Mouse (Mus musculus): ENCODE measurements around the gene Poll.

The Poll gene

DNA sequence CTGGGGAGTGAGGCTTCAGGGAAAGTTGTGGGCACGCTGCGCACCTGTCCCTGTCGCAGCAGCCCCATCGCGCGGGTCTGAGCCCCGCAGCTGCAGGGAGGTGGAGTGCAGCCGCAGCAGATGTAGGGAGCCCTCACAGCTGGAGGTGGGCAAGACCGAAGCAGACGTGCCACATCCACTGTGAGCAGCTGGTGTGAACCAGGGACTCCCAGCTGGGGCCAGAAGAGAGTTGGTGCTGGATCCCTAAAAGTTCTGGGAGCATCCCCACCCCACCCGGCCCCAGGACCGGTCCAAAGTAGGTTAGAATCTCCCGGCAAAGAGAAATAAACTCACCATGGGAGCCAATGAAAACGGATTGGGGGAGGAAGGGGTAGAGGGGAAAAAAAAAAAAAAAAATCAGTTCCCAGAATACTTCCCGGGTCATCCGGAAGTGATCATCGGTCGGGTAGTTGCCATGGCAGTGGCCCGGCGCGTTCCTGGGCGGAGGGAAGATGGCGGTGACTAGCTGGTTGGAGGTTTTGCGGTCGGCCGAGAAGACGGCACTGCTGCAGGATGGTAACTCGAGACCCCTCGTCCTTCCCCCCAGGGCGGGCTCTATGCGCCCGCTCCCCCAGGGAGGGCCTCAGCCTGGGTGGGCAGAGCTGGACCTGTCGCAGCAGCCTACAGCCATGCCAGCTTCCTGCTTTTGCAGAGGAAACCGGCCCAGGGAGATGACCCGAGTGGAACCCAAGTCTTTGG lies at the start of gene Poll, which contains the start of gene Gm17018:
Gene Poll (minus strand): TSS at position 379 of the 738 bp plus-strand sequence.
Gene Gm17018 (plus strand): TSS at position 463 of the 738 bp plus-strand sequence.
- DNase-seq (ENCODE audit: low spot score): peak; percentile 83

- no peak for DNase-seq (ENCODE audit: low spot score)
Measured at GRCm38 (mm10) chr19:45608648-45609339, 48.5 kb upstream of the Poll start.

- no peak for DNase-seq (ENCODE audit: low spot score)
Measured at GRCm38 (mm10) chr19:45607479-45607878, 47.1 kb upstream of the Poll start.

DNA sequence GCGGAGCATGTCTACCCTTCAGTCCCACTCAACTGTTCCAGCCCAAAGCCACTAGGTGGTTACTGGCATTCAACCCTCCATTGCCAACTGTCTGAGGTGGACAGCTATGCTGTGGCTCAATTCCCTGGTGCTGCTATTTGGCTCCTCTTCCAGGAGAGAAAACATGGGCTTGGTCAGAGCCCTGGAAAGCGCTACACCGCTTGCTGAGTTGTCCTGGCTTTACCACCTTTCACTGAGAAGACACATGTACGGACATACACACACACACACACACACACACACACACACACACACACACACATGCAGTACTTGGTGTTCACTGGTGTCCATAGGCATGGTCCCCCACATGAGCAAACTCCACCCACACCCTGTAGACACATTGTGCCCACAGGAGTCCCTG lies 46.4 kb upstream of the Poll start:
- DNase-seq (ENCODE audit: low spot score): no peak

- no peak for DNase-seq (ENCODE audit: low spot score)
Measured at GRCm38 (mm10) chr19:45602606-45603005, 42.3 kb upstream of the Poll start.

DNA sequence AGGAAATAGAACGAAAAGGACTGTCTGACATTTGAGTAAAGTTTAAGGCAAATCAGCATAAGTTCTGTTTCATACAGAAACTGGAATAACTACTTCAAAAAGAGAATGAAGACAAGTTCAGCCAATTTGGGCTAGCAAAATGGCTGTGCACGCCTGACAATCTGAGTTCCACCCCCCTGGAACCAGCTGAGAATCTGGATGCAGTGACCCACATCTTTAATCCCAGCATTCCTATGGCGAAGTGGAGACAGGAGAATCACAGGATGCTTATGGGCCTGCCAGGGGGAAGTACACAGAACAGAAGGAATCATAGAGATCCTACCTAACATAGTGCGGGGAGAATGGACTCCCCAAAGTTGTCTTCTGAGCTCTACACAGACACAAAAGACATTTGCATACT lies 36.8 kb upstream of the Poll start:
- DNase-seq (ENCODE audit: low spot score): no peak

DNA sequence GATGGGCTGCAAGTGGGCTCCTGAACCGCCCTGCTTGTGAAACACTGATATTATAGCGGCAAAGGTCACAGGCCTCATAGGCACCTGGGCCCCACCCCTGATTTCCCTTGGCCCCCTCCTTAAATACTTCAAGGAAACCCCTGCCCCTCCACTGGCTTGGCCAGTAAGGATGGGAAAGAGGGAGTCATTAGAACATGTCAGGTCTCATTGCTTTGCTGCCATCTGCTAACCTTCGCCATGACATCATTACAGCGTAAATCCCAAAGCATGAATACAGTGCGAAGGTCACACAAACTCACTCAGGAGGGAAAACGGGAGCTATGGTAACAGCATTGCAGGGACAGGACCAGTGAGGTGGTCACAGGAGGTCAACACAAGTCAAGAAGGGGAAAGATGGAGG lies 36.1 kb upstream of the Poll start:
- no peak for DNase-seq (ENCODE audit: low spot score)

GRCm38 (mm10) chr19:45596019-45596418 lies 35.7 kb upstream of the Poll start:
- no peak for DNase-seq (ENCODE audit: low spot score)

DNA sequence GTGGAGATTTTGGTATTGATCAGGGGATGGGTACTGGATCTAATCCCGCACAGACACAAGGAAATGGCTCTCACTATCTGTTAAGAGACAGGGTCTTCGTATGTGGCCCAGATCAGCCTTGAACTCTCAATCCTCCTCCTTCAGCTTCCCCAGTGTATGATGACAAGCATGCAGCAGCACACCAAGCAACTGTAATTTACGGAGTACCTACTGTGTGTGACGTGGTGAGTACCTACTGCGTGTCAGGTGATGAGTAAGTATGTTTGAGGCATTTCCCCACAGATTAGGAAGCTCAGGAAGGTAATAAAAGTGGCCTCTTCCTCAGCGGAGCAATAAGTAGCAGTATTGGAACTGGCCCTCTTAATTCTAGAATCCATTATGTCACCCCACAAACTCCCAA lies 35.1 kb upstream of the Poll start:
- DNase-seq (ENCODE audit: low spot score): no peak

- DNase-seq (ENCODE audit: low spot score): no peak
Measured at GRCm38 (mm10) chr19:45594079-45594478, 33.7 kb upstream of the Poll start.

- no peak for DNase-seq (ENCODE audit: low spot score)
Measured at GRCm38 (mm10) chr19:45592916-45593315, 32.6 kb upstream of the Poll start.

- no peak for DNase-seq (ENCODE audit: low spot score)
Measured at GRCm38 (mm10) chr19:45591704-45592103, 31.4 kb upstream of the Poll start.

GRCm38 (mm10) chr19:45589761-45590160 lies 29.4 kb upstream of the Poll start:
- no peak for DNase-seq (ENCODE audit: low spot score)

DNA sequence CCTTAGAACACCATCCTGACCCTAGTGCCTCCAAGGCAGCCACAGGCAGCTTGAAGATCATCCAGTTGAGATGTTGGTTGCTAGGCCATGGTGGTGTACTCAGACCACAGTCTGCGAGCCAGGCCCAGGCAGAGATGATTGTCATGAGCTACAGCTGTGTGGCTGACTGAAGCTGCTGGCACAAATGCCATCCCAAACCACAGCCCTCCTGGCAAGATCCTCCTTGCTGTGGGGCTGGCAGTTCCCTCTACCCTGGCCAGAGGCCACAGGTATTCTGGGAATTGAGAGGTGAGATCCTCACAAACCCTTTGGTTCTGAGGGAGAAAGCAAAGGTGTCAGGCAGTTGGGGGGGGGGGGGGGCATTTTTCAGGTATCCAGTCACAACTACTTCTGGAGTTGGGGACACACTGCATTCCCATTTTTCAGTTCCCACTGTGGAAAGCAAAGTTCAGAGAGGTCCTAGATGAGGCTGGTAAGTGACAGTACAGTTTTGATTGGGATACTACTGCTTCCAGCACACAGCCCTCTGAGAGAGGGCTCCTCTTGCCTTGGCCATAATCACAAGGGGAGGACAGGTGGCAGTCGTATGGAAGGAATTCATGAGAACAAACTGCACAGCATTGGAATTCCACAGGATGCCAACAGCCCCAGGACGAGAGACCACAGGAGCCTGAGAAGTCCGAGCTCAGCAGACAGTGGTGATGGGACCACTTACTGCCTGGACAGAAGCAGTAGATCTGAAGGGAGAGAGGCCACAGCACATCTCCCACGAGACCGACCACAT lies 27.4 kb upstream of the Poll start:
- DNase-seq (ENCODE audit: low spot score): no peak

- DNase-seq (ENCODE audit: low spot score): no peak
Measured at GRCm38 (mm10) chr19:45586850-45587249, 26.5 kb upstream of the Poll start.

- no peak for DNase-seq (ENCODE audit: low spot score)
Measured at GRCm38 (mm10) chr19:45584856-45585620, 24.7 kb upstream of the Poll start.

DNA sequence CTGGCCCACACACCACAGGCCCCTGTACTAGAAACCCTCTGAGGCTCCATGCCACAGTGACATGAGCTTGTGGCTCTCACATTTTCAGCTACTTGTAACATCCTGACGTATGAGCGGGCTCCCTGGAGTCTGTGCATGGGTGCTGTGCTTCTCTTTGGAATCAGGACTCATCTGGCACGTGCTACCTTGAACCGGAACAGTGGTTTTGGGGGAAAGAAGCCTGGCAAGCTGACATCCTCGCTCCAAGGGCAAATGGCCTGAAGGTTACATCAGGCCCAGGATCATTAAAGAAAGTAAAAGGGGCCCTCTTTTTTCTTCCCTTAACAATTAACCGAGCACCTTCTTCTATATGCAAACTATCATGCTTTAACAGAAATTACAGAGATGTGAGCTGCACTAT lies 22.8 kb upstream of the Poll start:
- DNase-seq (ENCODE audit: low spot score): no peak

- no peak for DNase-seq (ENCODE audit: low spot score)
Measured at GRCm38 (mm10) chr19:45582161-45582560, 21.8 kb upstream of the Poll start.

DNA sequence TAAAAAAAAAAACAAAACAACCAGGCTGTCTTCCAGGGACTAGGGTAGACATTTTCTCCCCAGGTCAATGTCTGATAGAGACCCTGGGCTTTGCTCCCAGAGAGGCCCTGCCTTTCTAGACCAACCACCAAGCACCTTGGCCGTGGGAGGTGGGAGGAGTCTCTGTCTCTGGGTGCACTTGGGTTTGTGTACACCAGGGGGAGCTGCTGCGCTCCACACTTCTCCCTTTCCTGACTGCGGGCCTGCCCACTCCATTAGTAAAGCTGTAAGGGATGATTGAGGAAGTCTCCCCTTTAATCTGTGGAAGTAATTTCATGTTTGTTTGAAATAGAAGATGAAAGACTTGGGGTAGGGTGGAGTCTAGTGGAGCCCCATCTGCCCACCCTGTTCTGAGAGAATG lies 20.9 kb upstream of the Poll start:
- DNase-seq (ENCODE audit: low spot score): peak; percentile 53

DNA sequence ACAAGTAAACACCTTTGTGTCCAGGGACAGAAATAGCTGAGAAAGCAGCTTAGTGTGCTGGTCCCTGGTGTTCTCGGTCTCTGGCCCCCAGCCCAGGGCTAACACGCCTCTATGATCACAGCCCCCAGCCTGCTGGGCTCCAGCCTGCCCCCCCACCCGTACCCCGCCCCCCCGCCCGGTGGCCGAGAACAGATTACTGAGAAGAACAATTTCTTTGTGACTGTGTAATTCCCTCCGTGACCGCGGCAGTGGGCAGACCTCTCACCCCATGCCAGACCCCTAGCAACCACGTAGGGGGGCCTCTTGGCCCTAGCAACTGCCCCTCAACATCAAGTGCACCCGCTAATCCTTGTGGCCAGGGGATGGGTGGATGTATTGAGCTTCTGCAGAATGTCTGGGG lies 19.9 kb upstream of the Poll start:
- no peak for DNase-seq (ENCODE audit: low spot score)

DNA sequence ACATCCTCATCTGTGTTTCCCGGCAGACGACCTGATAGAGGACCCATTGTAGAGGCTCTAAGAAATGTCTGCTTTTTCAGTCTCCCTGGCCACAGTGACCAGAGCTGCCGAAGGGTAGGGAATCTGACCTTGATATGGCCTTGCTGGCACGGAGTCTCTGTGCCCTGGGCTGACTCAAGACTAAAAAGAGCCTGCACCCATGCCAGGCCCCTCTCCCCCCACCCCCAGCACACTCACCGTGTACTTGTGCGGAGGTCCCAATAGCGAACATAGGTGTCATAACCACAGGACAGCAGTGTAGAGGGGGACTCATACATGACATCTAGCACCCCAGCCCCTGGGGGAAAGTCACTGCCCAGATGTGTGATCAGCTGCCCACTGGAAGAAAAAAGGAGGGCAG lies 19.1 kb upstream of the Poll start:
- DNase-seq (ENCODE audit: low spot score): no peak

DNA sequence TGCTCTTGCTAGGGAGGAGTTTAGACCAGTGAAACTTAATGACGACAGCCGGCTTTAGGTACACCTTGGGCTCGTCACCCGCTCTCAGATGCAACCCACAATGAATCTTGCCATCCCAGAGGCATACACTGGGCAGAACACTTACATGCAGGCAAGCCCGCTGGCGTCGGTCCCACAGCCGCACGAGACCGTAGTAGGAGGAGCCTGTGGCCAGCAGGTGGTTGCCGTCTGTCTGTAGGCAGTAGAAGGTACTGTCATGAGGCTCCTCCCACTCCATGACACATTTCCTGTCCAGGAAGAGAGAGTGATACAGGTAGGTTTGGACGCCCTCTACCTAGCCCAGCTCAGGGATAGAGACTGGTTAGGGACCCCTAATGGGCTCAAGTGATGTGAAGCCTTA lies 18.6 kb upstream of the Poll start:
- DNase-seq (ENCODE audit: low spot score): peak; percentile 51

Data from T-cell, adult 2 months (primary cell).